ENCODE assay signal across 10 mouse cellular contexts in genomic region chr11:103235702-103236101, GRCm38 (mm10). TPM values are rescaled to one million over a fixed set of nuclear protein-coding genes. Genes with fewer than 3 reads are reported as not detected.
A peak's percentile ranks its signal among the peaks of the same experiment; 100 is the strongest.
DNase-seq lines count a peak whose midpoint lies in the region; ATAC-seq and TF ChIP-seq lines count a peak whose summit lies in the region.
"Had no signal": no experiment of that assay in that cellular context is flagged by ENCODE, and none has a peak within 500 bp of the region (broad histone marks: within the 10 kb centered on the region; RNA-seq: fewer than 3 reads in every experiment).

No protein-coding gene starts in this region.

- no peak overlapping the region for H3K4me3 ChIP-seq in heart, embryonic 11.5 days (ENCODE audit: low read depth, low read length)
- H3K4me3 ChIP-seq in midbrain, postnatal 0 days (ENCODE audit: low read depth, low read length), result no peak overlapping the region
- no peak overlapping the region for H3K4me3 ChIP-seq in midbrain, embryonic 16.5 days (ENCODE audit: low read depth, low read length)
- H3K4me3 ChIP-seq in stomach, postnatal 0 days (ENCODE audit: low read depth, low read length), result no peak overlapping the region
- H3K4me3 ChIP-seq: hindbrain, embryonic 12.5 days had no signal

- H3K27ac ChIP-seq in heart, embryonic 11.5 days (ENCODE audit: low read depth, low read length), result no peak overlapping the region
- no peak overlapping the region for H3K27ac ChIP-seq in midbrain, postnatal 0 days (ENCODE audit: low read depth, low read length)
- no peak overlapping the region for H3K27ac ChIP-seq in midbrain, embryonic 16.5 days (ENCODE audit: low read length)
- 0 out of 2 replicates have a peak overlapping the region, but pooled peaks have one; percentile 35 for H3K27ac ChIP-seq in stomach, postnatal 0 days (replicated peaks)
- H3K27ac ChIP-seq: hindbrain, embryonic 12.5 days had no signal

- intact Hi-C loops in heart, postnatal 25 days (cut with DNase I), result no loop called here
- intact Hi-C loops in heart, postnatal 14 days (cut with DNase I), result no loop called here

- 59% methylated on average over 11 of the region's 11 CpGs for WGBS in heart, embryonic 11.5 days (ENCODE audit: insufficient replicate concordance)
- 67% methylated on average over 11 of the region's 11 CpGs for WGBS in midbrain, postnatal 0 days
- 75% methylated on average over 11 of the region's 11 CpGs for WGBS in midbrain, embryonic 16.5 days
- 39% methylated on average over 11 of the region's 11 CpGs for WGBS in stomach, postnatal 0 days

- TF ChIP-seq EP300 in stomach, postnatal 0 days (optimal IDR thresholded peaks at IDR 0.05), result no peak

- peaks cover 11% of the 10 kb centered on the region for H3K4me1 ChIP-seq in heart, embryonic 11.5 days (ENCODE audit: control insufficient read depth, insufficient read depth, low read length)
- H3K4me1 ChIP-seq in midbrain, postnatal 0 days (ENCODE audit: insufficient read depth, low read length), result no peaks in the 10 kb centered on the region
- no peaks in the 10 kb centered on the region for H3K4me1 ChIP-seq in midbrain, embryonic 16.5 days (ENCODE audit: control insufficient read depth, insufficient read depth, low read length)
- 0 out of 2 replicates have a peak, but pooled peaks cover 2% of the 10 kb centered on the region for H3K4me1 ChIP-seq in stomach, postnatal 0 days (replicated peaks; ENCODE audit: control insufficient read depth, insufficient read depth)
- H3K4me1 ChIP-seq: hindbrain, embryonic 12.5 days had no signal

- H3K4me2 ChIP-seq in heart, embryonic 11.5 days, result no peak overlapping the region
- H3K4me2 ChIP-seq in midbrain, postnatal 0 days (ENCODE audit: low read depth, low read length, poor library complexity, severe bottlenecking), result no peak overlapping the region
- no peak overlapping the region for H3K4me2 ChIP-seq in midbrain, embryonic 16.5 days (ENCODE audit: low read length)
- H3K4me2 ChIP-seq in stomach, postnatal 0 days (replicated peaks; ENCODE audit: low read depth), result no peak overlapping the region
- H3K4me2 ChIP-seq: hindbrain, embryonic 12.5 days had no signal

- no peak for DNase-seq in heart, postnatal 25 days (ENCODE audit: low spot score)
- peak; percentile 31 for DNase-seq in midbrain, postnatal 0 days (ENCODE audit: low spot score)
- DNase-seq in heart, postnatal 14 days, result peak; percentile 42 to 55
- DNase-seq in stomach, postnatal 0 days (ENCODE audit: low spot score), result no peak
- no peak for DNase-seq in layer of hippocampus, adult 9-10 months (ENCODE audit: low spot score)
- DNase-seq in neural tube, embryonic 10.5 days (ENCODE audit: extremely low spot score, low spot score), result no peak

- H3K36me3 ChIP-seq in heart, embryonic 11.5 days (ENCODE audit: control insufficient read depth, insufficient read depth, low read length), result peaks cover 6% of the 10 kb centered on the region; the same call in 1 of the 2 replicates
- peaks cover 28% of the 10 kb centered on the region for H3K36me3 ChIP-seq in midbrain, postnatal 0 days (ENCODE audit: insufficient read depth, low read length)
- H3K36me3 ChIP-seq in midbrain, embryonic 16.5 days (ENCODE audit: control insufficient read depth, insufficient read depth, low read length), result peaks cover 21% of the 10 kb centered on the region
- H3K36me3 ChIP-seq in stomach, postnatal 0 days (ENCODE audit: control insufficient read depth, insufficient read depth, low read length), result peaks cover 27% of the 10 kb centered on the region

- TF ChIP-seq CTCF in midbrain, postnatal 0 days (IDR thresholded peaks at IDR 0.05), result no peak
- TF ChIP-seq CTCF in stomach, postnatal 0 days (IDR thresholded peaks at IDR 0.05; ENCODE audit: low read depth), result no peak

- no peaks in the 10 kb centered on the region for H3K9me3 ChIP-seq in heart, embryonic 11.5 days (replicated peaks; ENCODE audit: control insufficient read depth, low read length)
- H3K9me3 ChIP-seq in midbrain, postnatal 0 days (ENCODE audit: low read length), result no peaks in the 10 kb centered on the region
- no peaks in the 10 kb centered on the region for H3K9me3 ChIP-seq in midbrain, embryonic 16.5 days (replicated peaks; ENCODE audit: control insufficient read depth, low read length, poor library complexity, severe bottlenecking)
- H3K9me3 ChIP-seq in stomach, postnatal 0 days (ENCODE audit: control insufficient read depth, low read length), result no peaks in the 10 kb centered on the region
- H3K9me3 ChIP-seq: hindbrain, embryonic 12.5 days had no signal

- H3K9ac ChIP-seq in heart, embryonic 11.5 days (ENCODE audit: low read depth, low read length), result peak overlapping the region; percentile 8; the same call in 1 of the 2 replicates
- H3K9ac ChIP-seq in midbrain, postnatal 0 days (replicated peaks; ENCODE audit: low read length, poor library complexity, severe bottlenecking), result no peak overlapping the region
- no peak overlapping the region for H3K9ac ChIP-seq in midbrain, embryonic 16.5 days (ENCODE audit: low read depth, low read length)
- no peak overlapping the region for H3K9ac ChIP-seq in stomach, postnatal 0 days (ENCODE audit: low read length)
- H3K9ac ChIP-seq: hindbrain, embryonic 12.5 days had no signal

- no peak for ATAC-seq in heart, embryonic 11.5 days (replicated peaks; ENCODE audit: insufficient number of reproducible peaks, low FRiP score, low TSS enrichment)
- no peak for ATAC-seq in midbrain, postnatal 0 days (ENCODE audit: low FRiP score)
- ATAC-seq in midbrain, embryonic 16.5 days, result no peak
- ATAC-seq in stomach, postnatal 0 days (ENCODE audit: low FRiP score, low TSS enrichment), result peak; percentile 37; the same call in 1 of the 2 replicates
- ATAC-seq: CD4-positive, CD25-positive, alpha-beta regulatory T cell, adult 4 months had no signal

- no peaks in the 10 kb centered on the region for H3K27me3 ChIP-seq in heart, embryonic 11.5 days (ENCODE audit: control insufficient read depth, insufficient read depth, low read length)
- no peaks in the 10 kb centered on the region for H3K27me3 ChIP-seq in midbrain, postnatal 0 days (ENCODE audit: insufficient read depth, low read length)
- H3K27me3 ChIP-seq in midbrain, embryonic 16.5 days (ENCODE audit: control insufficient read depth, insufficient read depth, low read depth, low read length), result no peaks in the 10 kb centered on the region
- H3K27me3 ChIP-seq in stomach, postnatal 0 days (ENCODE audit: control insufficient read depth, insufficient read depth, low read length), result no peaks in the 10 kb centered on the region
- H3K27me3 ChIP-seq: hindbrain, embryonic 12.5 days had no signal

RNA-seq across cellular contexts. Expression of gene Spata32, which starts 17.5 kb away (rescaled TPM):
- not detected in 2 replicates for polyA plus RNA-seq in heart, embryonic 11.5 days (2014; fragmentation: Nextera tagmentation; extraction: Ambion mirVana)
- not detected for total RNA-seq in heart, postnatal 25 days (2021)
- total RNA-seq in midbrain, postnatal 0 days (2014; rRNA removed), result 1.4 and 1.9 TPM in 2 replicates
- 1.2 and 1.5 TPM in 2 replicates for polyA plus RNA-seq in midbrain, postnatal 0 days (2015; fragmentation: Nextera tagmentation; extraction: Ambion mirVana)
- 1.2 and 1.3 TPM in 2 replicates for polyA plus RNA-seq in midbrain, embryonic 16.5 days (2015; fragmentation: Nextera tagmentation; extraction: Ambion mirVana)
- total RNA-seq in heart, postnatal 14 days (2021), result not detected
- polyA plus RNA-seq in stomach, postnatal 0 days (2015; fragmentation: Nextera tagmentation; extraction: Ambion mirVana), result not detected in 2 replicates
- polyA plus RNA-seq: CD4-positive, CD25-positive, alpha-beta regulatory T cell, adult 4 months; hindbrain, embryonic 12.5 days had no signal

RNA-seq across cellular contexts. Expression of gene 1700023F06Rik, which starts 27.3 kb away (rescaled TPM):
- not detected in 2 replicates for polyA plus RNA-seq in heart, embryonic 11.5 days (2014; fragmentation: Nextera tagmentation; extraction: Ambion mirVana)
- total RNA-seq in heart, postnatal 25 days (2021), result not detected
- 0.61 TPM in 1 of 2 replicates, not detected in the other for total RNA-seq in midbrain, postnatal 0 days (2014; rRNA removed)
- polyA plus RNA-seq in midbrain, postnatal 0 days (2015; fragmentation: Nextera tagmentation; extraction: Ambion mirVana), result 4.3 and 4.9 TPM in 2 replicates
- polyA plus RNA-seq in midbrain, embryonic 16.5 days (2015; fragmentation: Nextera tagmentation; extraction: Ambion mirVana), result 2.3 and 3.1 TPM in 2 replicates
- not detected for total RNA-seq in heart, postnatal 14 days (2021)
- polyA plus RNA-seq in stomach, postnatal 0 days (2015; fragmentation: Nextera tagmentation; extraction: Ambion mirVana), result 1.0 and 1.7 TPM in 2 replicates
- polyA plus RNA-seq: CD4-positive, CD25-positive, alpha-beta regulatory T cell, adult 4 months had no signal

RNA-seq across cellular contexts. Expression of gene Map3k14, which starts 31.6 kb away (rescaled TPM):
- polyA plus RNA-seq in heart, embryonic 11.5 days (2014; fragmentation: Nextera tagmentation; extraction: Ambion mirVana), result 1.4 and 1.7 TPM in 2 replicates
- total RNA-seq in heart, postnatal 25 days (2021), result 1 to 10 TPM; 2.7 to 2.9 TPM
- total RNA-seq in midbrain, postnatal 0 days (2014; rRNA removed), result 4.8 and 6.1 TPM in 2 replicates
- polyA plus RNA-seq in midbrain, postnatal 0 days (2015; fragmentation: Nextera tagmentation; extraction: Ambion mirVana), result 1.5 and 1.7 TPM in 2 replicates
- polyA plus RNA-seq in midbrain, embryonic 16.5 days (2015; fragmentation: Nextera tagmentation; extraction: Ambion mirVana), result 4.4 TPM in 2 replicates
- 1 to 10 TPM; 3.5 to 4.0 TPM for total RNA-seq in heart, postnatal 14 days (2021)
- 1.6 TPM in 2 replicates for polyA plus RNA-seq in stomach, postnatal 0 days (2015; fragmentation: Nextera tagmentation; extraction: Ambion mirVana)

Comparison
In these comparisons a context has a peak if more than half of its experiments do, and no peak if none do; other contexts are left out.
1. DNase-seq: peak in midbrain, postnatal 0 days (single experiment) and heart, postnatal 14 days (2 of 2); none in heart, postnatal 25 days (single experiment), stomach, postnatal 0 days (single experiment), layer of hippocampus, adult 9-10 months (single experiment) and neural tube, embryonic 10.5 days (single experiment).